In genomic region chr11:115276780-115277603, GRCm38 (mm10) we compare ENCODE assay signal across 7 mouse cellular contexts. TPM values are rescaled to one million over a fixed set of nuclear protein-coding genes. Genes with fewer than 3 reads are reported as not detected.
A peak's percentile ranks its signal among the peaks of the same experiment; 100 is the strongest.
DNase-seq lines count a peak whose midpoint lies in the region; ATAC-seq lines count a peak whose summit lies in the region.

Gene Fdxr, minus strand, starts transcription at chr11:115277050.

- H3K4me3 ChIP-seq in embryonic facial prominence, embryonic 12.5 days = peak within 1 kb of the TSS; percentile 62
- H3K4me3 ChIP-seq in limb, embryonic 11.5 days (ENCODE audit: low read depth, low read length) = peak within 1 kb of the TSS; percentile 46
- peak within 1 kb of the TSS; percentile 64 for H3K4me3 ChIP-seq in midbrain, embryonic 14.5 days (replicated peaks; ENCODE audit: low read depth, low read length)

- H3K36me3 ChIP-seq in embryonic facial prominence, embryonic 12.5 days = no peaks in the 10 kb centered on the region
- H3K36me3 ChIP-seq in limb, embryonic 11.5 days (ENCODE audit: control insufficient read depth, insufficient read depth, low read length) = no peaks in the 10 kb centered on the region
- H3K36me3 ChIP-seq in midbrain, embryonic 14.5 days (ENCODE audit: control insufficient read depth, insufficient read depth, low read length) = no peaks in the 10 kb centered on the region; the same call in 1 of the 2 replicates

- peak within 1 kb of the TSS; percentile 71 for H3K9ac ChIP-seq in embryonic facial prominence, embryonic 12.5 days
- peak within 1 kb of the TSS; percentile 63 for H3K9ac ChIP-seq in limb, embryonic 11.5 days (ENCODE audit: low read length)
- peak within 1 kb of the TSS; percentile 76 for H3K9ac ChIP-seq in midbrain, embryonic 14.5 days (replicated peaks; ENCODE audit: low read length)

- DNase-seq in adrenal gland, postnatal 25 days = peak; percentile 97
- DNase-seq in heart, adult 11 months = peak; percentile 100
- peak; percentile 98 for DNase-seq in kidney, adult 18-20 months
- DNase-seq in limb, embryonic 11.5 days (ENCODE audit: low spot score) = peak; percentile 98
- DNase-seq in midbrain, embryonic 14.5 days = peak; percentile 99
- DNase-seq in spleen, adult 18-20 months = peak; percentile 99

- peak within 1 kb of the TSS; percentile 80 for H3K27ac ChIP-seq in embryonic facial prominence, embryonic 12.5 days
- H3K27ac ChIP-seq in limb, embryonic 11.5 days (replicated peaks; ENCODE audit: low read depth, low read length) = peak within 1 kb of the TSS; percentile 57; the same call in 1 of the 2 replicates
- peak within 1 kb of the TSS; percentile 91 for H3K27ac ChIP-seq in midbrain, embryonic 14.5 days (replicated peaks; ENCODE audit: low read depth, low read length)

- peaks cover 19% of the 10 kb centered on the region for H3K4me1 ChIP-seq in embryonic facial prominence, embryonic 12.5 days
- peaks cover 4% of the 10 kb centered on the region; the same call in 1 of the 2 replicates for H3K4me1 ChIP-seq in limb, embryonic 11.5 days (ENCODE audit: control insufficient read depth, insufficient read depth, low read length)
- H3K4me1 ChIP-seq in midbrain, embryonic 14.5 days (ENCODE audit: control insufficient read depth, insufficient read depth, low read length) = peaks cover 20% of the 10 kb centered on the region

- peak within 1 kb of the TSS; percentile 82 for H3K4me2 ChIP-seq in embryonic facial prominence, embryonic 12.5 days (replicated peaks)
- peak within 1 kb of the TSS; percentile 67 for H3K4me2 ChIP-seq in limb, embryonic 11.5 days (ENCODE audit: low read depth, severe bottlenecking)
- H3K4me2 ChIP-seq in midbrain, embryonic 14.5 days (ENCODE audit: low read length) = peak within 1 kb of the TSS; percentile 68

- peak; percentile 95 for ATAC-seq in embryonic facial prominence, embryonic 12.5 days (ENCODE audit: insufficient number of reproducible peaks, insufficient read depth, low FRiP score, low TSS enrichment)
- peak; percentile 95 for ATAC-seq in limb, embryonic 11.5 days (ENCODE audit: insufficient number of reproducible peaks, low FRiP score, low TSS enrichment, low read depth)
- ATAC-seq in midbrain, embryonic 14.5 days (ENCODE audit: low FRiP score, low TSS enrichment) = peak; percentile 95

- H3K27me3 ChIP-seq in embryonic facial prominence, embryonic 12.5 days = no peaks in the 10 kb centered on the region
- no peaks in the 10 kb centered on the region for H3K27me3 ChIP-seq in limb, embryonic 11.5 days (ENCODE audit: control insufficient read depth, insufficient read depth, low read length)
- H3K27me3 ChIP-seq in midbrain, embryonic 14.5 days (ENCODE audit: control insufficient read depth, insufficient read depth, low read length) = no peaks in the 10 kb centered on the region

- H3K9me3 ChIP-seq in embryonic facial prominence, embryonic 12.5 days = no peaks in the 10 kb centered on the region
- no peaks in the 10 kb centered on the region for H3K9me3 ChIP-seq in limb, embryonic 11.5 days (ENCODE audit: control insufficient read depth, low read length)
- no peaks in the 10 kb centered on the region for H3K9me3 ChIP-seq in midbrain, embryonic 14.5 days (ENCODE audit: control insufficient read depth, low read length)

- WGBS in embryonic facial prominence, embryonic 12.5 days = under 1% methylated on average over 42 of the region's 42 CpGs
- under 1% methylated on average over 42 of the region's 42 CpGs for WGBS in limb, embryonic 11.5 days
- WGBS in midbrain, embryonic 14.5 days = under 1% methylated on average over 42 of the region's 42 CpGs

RNA-seq across cellular contexts. Expression of gene Fdxr, which starts in this region (rescaled TPM):
- 1,338 and 1,408 TPM in 2 replicates for total RNA-seq in adrenal gland, postnatal 25 days (2021)
- 14.6 and 17.3 TPM in 2 replicates for polyA plus RNA-seq in embryonic facial prominence, embryonic 12.5 days (2016; fragmentation: Nextera tagmentation; extraction: Ambion mirVana)
- 10.2 and 15.6 TPM in 2 replicates for polyA plus RNA-seq in limb, embryonic 11.5 days (2014; fragmentation: Nextera tagmentation; extraction: Ambion mirVana)
- polyA plus RNA-seq in midbrain, embryonic 14.5 days (2014; fragmentation: Nextera tagmentation; extraction: Ambion mirVana) = 15.0 and 15.9 TPM in 2 replicates

Comparison
In these comparisons a context has a peak if more than half of its experiments do, and no peak if none do; other contexts are left out.
1. Peak in every context shown above with its lines: DNase-seq, ATAC-seq, H3K4me3 ChIP-seq and H3K27ac ChIP-seq.